Mouse (Mus musculus) heart, adult 2 months (tissue): Measurements from ENCODE around the gene Gm1043.

Source experiments
- CTCF ChIP-seq: fragments of 200-600 bp; IDR thresholded peaks from 2 replicates; pipeline ENCODE4 v1.8.1; 2022; ENCODE audit warnings: antibody characterized with exemption, mild to moderate bottlenecking, moderate library complexity
- EP300 ChIP-seq: fragments of 200-500 bp; IDR thresholded peaks from 2 replicates; pipeline ENCODE4 v1.6.1; 2011; ENCODE audit warnings: low read depth, low read length, control low read depth; ENCODE audit not compliant: insufficient read depth
- POLR2A ChIP-seq: fragments of 200-500 bp; IDR thresholded peaks from 2 replicates; pipeline ENCODE4 v1.6.1; 2011; ENCODE audit warnings: mild to moderate bottlenecking, low read depth, low read length, control low read depth; ENCODE audit not compliant: insufficient read depth

- TF ChIP-seq CTCF = no peak
- TF ChIP-seq EP300 = no peak
- no peak for TF ChIP-seq POLR2A
Measured at GRCm38 (mm10) chr5:37055789-37056188, 29.4 kb upstream of the Gm1043 start.
